Mouse (Mus musculus) B cell, adult 2 months (primary cell): Measurements from ENCODE around the gene Fgfr2.

Source experiments
- DNase-seq, 2 experiments: peaks; one replicate each; pipeline ENCODE4 v3.0.0; 2022

The Fgfr2 gene

DNA sequence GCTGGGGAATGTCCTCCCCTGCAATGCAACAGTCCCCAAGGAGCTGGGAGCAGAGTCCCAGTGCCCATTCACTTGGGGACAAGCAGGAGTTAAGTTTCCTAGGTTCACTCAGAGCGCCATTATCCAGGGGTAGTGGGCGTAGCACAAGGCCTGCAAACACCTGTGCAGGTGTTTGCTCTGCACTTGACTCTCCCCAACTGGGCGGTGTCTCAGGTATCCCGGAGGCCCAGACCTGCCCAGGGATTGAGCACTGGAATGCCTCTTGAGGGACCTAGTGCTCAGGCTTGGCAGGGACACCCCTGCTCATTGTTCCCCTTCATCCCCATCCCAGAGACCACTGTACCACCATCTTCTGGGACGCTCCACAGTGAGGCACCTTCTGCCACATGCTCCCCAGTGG is 1243.0 kb downstream of the Fgfr2 start:
- no peak for DNase-seq

GRCm38 (mm10) chr7:131878846-131879245 is 1244.3 kb downstream of the Fgfr2 start:
- no peak for DNase-seq

GRCm38 (mm10) chr7:131861157-131861556 is 1262.0 kb downstream of the Fgfr2 start:
- no peak for DNase-seq

DNA sequence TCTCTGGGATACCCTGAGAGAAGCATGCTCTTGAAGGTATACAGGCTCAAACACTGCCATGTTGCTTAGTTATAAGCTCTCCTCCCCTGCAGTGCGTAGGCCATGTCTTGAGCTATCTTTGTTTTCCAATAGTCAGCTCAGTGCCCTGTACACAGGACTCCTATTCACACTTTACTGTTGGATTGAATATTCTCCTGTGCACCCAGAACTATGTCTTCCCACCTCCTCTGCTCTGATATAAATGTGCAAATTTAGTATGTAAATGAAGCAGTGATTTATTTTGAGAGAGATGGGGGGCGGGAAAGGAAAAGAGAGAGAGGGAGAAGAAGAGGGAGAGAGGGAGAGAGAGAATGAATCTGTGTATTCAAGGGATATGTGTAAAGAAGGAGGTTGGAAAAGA is 1267.5 kb downstream of the Fgfr2 start:
- DNase-seq, result no peak

DNA sequence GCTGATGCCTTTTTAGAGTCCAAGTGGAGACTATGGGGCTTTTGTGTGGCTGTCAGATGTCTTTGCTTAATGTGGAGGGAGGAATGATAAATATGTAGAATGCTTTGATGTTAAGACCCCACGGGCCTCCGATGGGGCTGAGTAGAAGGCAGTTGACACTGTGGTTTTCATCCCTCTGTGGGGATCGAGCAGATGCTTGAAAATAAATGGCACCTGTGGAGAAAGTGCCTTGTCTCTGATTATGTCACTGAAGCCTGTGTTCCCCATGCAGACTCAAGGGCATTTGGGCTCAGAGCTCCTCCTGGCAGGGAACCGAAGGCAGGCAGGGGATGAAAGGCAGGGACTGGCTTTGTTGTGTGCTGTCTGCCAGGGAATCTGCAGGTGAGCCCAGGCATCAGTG is 1272.6 kb downstream of the Fgfr2 start:
- no peak for DNase-seq

GRCm38 (mm10) chr7:131846066-131846905 is 1276.9 kb downstream of the Fgfr2 start:
- DNase-seq, result no peak

DNA sequence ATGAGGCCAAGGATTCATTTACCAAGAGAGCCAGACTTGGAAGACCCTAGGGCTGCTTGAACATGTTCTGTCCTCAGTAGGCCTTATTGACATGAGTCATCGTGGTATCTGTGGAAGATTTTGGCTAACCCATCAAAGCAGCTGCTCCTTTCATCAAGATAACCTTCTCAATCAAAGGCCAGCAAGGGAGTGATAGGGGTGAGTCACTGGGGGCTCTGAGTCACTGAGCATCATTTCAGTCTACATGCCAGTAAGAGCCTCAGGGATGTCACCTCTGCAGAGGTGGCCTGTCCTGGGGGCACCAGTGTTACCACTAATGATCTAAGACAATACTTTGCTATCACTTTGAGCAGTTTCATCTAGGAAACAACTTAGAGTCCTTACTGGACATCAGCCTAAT is 1292.9 kb downstream of the Fgfr2 start:
- no peak for DNase-seq

- DNase-seq, result no peak
Observed at GRCm38 (mm10) chr7:131826811-131827210, 1296.3 kb downstream of the Fgfr2 start.

- DNase-seq, result no peak
Observed at GRCm38 (mm10) chr7:131817976-131818375, 1305.2 kb downstream of the Fgfr2 start.

DNA sequence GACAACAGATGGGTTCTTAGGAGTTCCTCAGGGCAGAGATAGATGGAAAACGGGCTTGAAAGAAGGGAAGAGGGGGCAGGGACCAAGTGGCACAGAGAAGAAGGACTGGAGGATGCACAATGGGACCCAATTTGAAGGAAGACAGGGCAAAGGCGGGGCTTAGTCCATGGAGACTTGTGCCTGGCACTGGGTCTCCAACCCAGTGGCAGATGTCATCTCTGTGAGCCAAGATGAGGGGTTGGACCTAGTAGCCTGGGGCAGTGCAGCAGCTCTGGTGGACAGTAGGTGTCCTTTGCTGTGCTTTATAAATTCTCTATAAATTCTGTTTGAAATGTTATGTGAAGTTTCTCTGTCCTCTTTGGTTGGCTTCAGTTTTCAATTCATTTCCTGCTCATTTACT is 1306.5 kb downstream of the Fgfr2 start:
- DNase-seq, result no peak

DNA sequence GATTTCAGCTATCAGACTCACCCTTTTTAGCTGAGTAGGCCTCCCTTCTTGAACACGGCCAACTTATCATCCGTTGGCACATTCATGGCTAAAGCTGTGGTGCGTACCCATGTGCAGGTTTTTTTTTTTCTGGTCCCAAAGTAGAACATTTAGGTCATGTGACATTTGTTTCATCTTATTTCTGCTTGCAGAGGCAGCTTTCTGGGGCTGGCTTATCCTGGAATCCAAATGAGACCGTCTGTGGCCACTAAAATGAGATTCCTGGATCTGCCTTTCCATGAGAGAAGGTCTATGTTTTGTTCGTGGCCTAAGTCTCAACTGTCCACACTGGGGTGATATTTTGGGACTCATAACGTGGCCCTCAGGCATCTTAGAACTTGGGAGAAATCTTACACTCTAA is 1311.0 kb downstream of the Fgfr2 start:
- no peak for DNase-seq

- DNase-seq, result no peak
Observed at GRCm38 (mm10) chr7:131810916-131811315, 1312.2 kb downstream of the Fgfr2 start.

GRCm38 (mm10) chr7:131809584-131810181 is 1313.5 kb downstream of the Fgfr2 start:
- DNase-seq, result no peak

- no peak for DNase-seq
Observed at GRCm38 (mm10) chr7:131807257-131807656, 1315.9 kb downstream of the Fgfr2 start.

DNA sequence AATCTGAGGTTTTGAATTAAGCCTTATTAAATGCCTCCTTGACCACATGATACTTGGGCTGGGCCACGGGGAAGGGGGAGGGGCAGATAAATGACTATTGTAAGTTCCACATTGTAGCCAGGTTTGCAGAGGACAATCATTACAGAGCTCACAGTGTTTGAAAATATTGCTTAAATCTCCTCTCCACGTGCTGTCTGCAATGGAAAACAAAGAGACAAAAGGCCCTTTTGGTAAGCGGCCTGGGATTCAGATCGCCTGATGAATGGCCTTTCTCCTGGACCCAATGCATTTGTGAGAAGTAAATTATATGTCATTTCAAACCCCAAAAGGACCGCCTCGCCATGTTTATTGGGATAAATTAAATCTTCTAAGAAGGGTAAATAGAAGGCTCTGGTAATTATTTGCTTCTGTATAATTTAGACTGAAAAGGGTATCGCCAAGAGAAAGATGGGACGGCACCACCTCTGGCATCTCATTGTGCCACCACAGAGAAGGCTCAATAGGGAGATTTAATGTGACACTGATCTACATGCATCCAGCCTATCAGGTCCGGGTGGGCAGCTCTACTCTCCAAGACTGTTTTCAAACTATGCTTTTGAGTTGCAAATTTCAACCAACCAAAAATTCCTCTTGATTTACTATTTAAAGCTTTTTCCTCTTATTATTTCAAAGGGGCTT is 1317.5 kb downstream of the Fgfr2 start:
- DNase-seq, result no peak

GRCm38 (mm10) chr7:131800416-131801045 is 1322.6 kb downstream of the Fgfr2 start:
- DNase-seq, result peak; percentile 14 to 34

GRCm38 (mm10) chr7:131797161-131797560 is 1326.0 kb downstream of the Fgfr2 start:
- no peak for DNase-seq

DNA sequence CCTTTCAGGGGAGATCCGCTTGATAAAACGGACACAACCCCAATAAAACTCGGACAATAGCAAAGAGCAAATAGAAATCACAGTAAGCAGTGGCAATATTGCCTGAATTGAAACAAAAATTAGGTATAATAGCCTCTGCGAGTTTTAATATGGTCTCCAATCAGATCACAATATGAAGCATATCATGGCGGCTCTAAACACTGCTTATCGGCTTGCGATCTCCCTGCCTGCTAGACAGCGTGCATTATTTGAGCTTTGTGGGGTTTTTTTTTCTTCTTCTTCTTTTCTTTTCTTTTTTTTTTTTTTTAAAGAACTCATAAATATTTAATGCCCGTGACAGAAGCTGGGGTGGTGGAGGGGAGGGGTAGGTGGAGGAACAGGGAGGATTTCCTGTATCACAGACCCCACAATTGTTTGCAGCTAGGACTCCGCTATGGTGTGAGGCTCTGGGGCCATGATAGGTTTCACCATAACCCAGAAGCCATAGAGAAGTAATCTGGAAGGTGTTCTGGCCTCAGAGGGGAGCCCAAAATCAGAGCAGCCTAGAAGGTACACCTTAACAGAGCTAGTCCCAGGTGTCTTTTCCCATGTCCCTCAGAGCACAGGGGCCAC is 1334.4 kb downstream of the Fgfr2 start:
- no peak for DNase-seq

DNA sequence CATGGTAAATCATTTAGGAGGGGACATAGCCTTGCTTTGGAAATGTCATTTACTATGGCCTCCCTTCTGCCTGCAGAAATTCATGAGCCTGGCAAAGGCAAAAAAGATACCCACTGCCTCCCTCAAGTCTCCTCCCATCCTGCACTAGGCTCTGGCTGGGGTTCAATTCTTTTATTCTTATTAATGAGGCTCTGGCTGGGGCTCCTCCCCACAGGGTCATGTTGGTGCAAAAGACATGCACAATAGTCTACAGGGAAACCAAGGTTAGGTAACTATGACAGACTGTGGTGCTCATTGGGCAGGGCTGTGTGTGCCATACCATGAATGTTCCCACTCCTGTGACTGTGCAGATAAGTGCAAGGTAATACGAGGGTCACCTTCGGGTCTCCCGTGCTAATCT is 1337.4 kb downstream of the Fgfr2 start:
- no peak for DNase-seq

DNA sequence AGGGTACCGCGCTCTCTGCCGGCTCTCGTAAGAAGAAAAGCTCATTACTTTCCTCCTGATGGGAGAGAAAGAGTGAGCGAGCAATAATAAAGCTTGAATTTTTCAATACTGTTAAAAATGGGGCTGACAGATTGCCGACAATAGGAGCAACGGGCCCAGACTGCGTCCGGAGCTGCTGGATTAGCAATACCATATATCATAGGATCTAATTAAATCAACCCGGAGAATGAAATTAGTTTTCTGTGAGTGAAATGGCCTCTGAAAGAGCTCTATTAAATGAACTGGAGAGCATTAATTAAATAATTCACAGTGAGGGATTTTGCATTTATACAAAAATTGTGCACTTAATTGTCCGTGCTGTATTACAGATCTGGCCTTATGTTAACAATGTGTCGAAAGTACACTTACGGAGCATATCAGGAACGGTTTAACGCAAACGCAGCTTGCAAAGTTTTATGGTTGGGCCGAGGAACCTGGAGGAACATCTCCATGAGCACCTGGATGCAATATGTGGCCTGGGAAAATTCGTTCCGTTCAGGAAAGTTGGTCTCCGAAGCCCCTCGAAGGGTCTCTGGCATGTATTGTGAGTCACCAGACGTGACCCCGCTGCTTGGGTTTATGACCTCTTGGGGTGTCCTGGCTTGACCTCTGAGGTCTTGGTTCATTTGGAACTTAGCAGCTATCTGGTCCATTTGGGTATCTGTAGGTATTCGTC is 1344.7 kb downstream of the Fgfr2 start:
- no peak for DNase-seq

GRCm38 (mm10) chr7:131777461-131778270 is 1345.5 kb downstream of the Fgfr2 start:
- DNase-seq, result no peak
